Mouse (Mus musculus) embryonic fibroblast, embryonic 13.5 days (primary cell): ENCODE measurements around the gene Coro1a.

Experiments
- CTCF ChIP-seq: IDR thresholded peaks from 2 replicates; pipeline ENCODE4 v1.5.1; 2011; ENCODE audit warnings: mild to moderate bottlenecking, control low read depth, low read length, moderate library complexity, borderline replicate concordance; ENCODE audit not compliant: insufficient read depth
- POLR2A ChIP-seq: IDR thresholded peaks from 2 replicates; pipeline ENCODE4 v1.6.1; 2011; ENCODE audit warnings: low read depth, mild to moderate bottlenecking, control low read depth, low read length, moderate library complexity

DNA sequence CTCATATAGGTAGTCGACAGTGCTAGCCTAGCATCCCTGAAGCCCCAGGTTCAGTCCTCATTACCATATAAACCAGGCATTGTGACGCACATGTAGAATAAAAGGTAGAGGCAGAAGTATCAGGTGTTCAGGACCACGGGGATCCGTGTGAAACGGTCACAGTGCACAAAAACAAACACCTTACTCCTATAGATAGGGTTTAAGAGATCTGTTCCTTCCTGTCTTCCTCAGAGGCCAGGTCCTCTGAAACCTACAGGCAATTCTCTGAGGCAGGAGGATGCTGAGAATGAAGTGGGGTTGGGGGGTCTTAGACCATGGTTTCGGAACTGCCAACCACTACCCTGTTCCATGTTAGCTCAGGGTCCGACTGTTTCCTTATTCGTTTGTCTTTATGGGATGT lies 9.7 kb downstream of the Coro1a start:
- TF ChIP-seq POLR2A (no peak; the same call in 1 of the 2 replicates), CTCF (no peak)
